Mouse (Mus musculus): Measurements from ENCODE around the gene Thap2. TPM values are rescaled to one million over a fixed set of nuclear protein-coding genes. Genes with fewer than 3 reads are reported as not detected.

Gene Thap2
- 5.5 and 5.8 TPM in 2 replicates for total RNA-seq (2015)
- 5.6 and 5.7 TPM in 2 replicates for total RNA-seq (2017)

DNA sequence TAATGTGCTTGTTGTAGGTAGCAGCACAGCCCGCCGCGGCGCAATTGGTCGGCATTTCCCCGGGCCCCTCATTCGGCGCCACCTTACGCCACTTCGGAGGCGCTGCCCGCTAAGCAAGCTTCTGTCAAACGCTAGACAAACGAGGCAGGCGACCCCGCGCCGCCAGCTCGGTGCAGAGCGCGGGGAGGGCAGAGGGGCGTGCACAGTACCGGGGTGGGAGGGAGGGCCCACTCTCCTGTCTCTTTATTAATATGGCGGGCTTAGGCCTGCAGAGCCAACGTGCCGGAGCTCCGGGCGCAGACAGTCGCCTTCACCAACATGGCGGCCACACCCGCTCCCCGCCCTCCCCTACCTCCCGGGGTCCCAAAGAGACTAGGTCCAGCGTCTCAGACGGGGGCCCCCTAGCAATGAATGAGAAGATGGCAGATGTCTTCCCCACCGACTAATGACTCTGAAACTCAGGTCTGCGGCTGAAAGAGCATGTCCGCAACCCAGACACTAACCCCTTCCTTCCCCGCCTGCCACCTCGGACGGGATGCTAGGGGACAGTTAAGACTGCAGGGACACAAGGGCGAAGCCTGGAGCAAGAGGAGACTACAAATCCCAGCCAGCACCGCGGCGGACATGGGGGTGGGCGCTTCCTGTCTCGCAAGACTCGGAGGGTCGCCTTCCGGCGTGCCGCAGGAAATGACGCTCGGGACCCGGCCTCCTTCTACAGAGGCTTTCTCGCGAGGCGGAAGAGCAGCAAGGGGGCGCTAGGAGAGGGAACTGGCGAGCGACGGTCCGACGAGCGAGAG lies at the start of gene Thap2, which contains the start of gene Zfc3h1:
TSS of gene Thap2 (minus strand) at position 223 of the 797 bp plus-strand sequence.
TSS of gene Zfc3h1 (plus strand) at position 739 of the 797 bp plus-strand sequence.
- peak; percentile 85 for ATAC-seq (ENCODE audit: poor library complexity, severe bottlenecking)

DNA sequence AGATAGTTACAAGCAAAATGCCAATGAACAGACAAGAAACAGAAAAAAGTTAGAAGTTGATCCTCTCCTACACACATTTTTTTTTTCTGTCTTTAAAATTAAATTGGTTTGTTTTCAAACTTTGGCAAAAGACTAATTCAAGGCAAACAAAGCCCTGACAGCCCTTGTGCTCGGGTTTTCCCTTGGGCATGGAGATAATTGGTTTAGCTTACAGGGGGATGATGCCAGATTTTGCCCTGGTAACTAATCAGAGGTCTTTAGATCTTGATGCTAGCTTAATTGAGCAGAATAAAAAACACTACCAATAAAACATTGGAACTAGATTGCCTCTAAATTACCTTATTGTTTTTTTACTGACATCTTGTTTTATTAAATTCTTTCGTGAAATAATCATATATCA lies 41.1 kb upstream of the Thap2 start:
- no peak for ATAC-seq (ENCODE audit: poor library complexity, severe bottlenecking)

DNA sequence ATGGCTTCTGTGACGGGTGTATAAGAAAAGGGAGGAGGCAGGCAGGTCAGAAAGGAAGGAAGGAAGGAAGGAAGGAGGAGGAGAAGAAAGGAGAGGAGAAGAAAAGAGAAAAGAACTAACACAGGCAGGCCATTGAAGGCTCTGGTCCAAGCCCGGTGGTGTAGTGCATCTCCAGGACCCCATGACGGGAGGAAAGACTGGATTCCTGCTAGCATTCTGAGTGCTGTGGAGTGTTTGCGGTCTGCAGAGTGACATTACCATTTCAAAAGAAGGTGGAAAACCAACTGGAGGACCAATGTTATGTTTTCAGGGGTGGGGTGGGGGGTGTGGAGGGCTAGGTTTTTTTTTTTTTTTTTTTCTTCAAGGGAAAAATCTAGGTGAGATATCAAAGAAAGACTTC lies 37.7 kb upstream of the Thap2 start:
- no peak for ATAC-seq (ENCODE audit: poor library complexity, severe bottlenecking)

DNA sequence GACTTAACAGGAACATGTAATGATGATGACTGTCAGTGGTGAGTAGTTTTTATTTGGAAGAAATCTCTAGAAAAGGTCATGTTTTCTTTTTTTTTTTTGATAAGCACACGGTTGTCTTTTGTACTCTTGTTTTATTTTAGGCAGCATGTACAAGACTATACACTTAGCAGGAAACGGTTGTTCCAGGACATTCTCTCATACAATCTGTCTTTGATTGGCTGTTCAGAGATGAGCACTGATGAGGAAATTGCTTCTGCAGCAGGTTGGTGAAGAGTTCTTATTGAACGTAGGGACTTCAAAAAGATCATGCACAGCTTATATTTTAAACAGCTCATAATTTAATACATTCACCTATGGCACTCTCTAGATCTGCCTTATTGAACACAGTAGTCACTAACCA lies 29.8 kb upstream of the Thap2 start:
- no peak for ATAC-seq (ENCODE audit: poor library complexity, severe bottlenecking)

DNA sequence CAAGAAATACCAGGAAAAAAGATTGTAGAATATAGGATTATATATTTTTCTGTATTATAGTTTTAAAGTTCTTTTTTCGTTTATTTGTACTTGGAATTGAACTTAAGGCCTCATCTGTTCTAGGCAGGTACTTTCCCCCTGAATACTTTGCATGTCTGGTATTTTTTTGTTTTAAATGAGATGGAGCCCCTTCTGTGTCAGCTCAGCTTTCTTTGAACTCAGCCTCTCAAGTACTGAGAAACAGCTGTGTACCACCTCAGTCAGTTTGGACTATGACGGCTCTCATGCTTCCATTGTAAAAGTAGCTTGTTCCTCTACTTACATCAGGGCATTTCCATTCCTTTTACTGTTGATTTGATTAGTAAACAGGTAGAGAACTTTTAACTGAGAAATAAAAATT lies 29.3 kb upstream of the Thap2 start:
- no peak for ATAC-seq (ENCODE audit: poor library complexity, severe bottlenecking)

DNA sequence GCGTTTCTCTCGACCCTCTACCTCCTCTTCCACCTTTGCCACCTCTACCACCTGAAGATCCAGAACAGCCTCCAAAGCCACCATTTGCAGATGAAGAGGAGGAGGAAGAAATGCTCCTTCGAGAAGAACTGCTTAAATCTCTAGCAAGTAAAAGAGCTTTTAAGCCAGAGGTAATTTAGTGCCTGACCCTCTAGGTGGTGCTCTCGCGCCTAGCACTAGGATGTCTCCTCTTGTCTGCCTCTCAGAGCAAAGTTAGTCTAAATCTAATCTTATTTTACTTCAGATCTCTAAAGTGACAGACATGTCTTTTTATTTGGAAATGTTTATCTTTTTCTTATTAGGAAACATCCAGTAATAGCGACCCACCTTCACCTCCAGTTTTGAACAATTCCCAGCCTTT lies 22.1 kb upstream of the Thap2 start:
- ATAC-seq (ENCODE audit: poor library complexity, severe bottlenecking) = peak; percentile 71

DNA sequence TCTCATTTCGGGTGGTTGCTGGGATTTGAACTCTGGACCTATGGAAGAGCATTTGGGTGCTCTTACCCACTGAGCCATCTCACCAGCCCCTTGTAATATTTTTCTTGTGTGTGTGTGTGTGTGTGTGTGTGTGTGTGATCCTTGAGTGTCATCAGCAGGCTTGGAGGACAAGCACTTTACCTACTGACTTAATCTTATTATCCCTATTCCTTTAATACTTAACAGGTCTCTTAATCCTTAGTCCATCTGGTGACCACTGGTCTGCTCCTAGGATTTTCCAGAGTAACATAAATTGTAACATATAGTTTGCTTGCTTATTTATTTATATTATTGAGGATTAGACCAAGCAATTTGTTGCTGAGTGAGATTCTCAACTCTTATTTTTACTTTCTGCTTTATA lies 7.7 kb upstream of the Thap2 start:
- no peak for ATAC-seq (ENCODE audit: poor library complexity, severe bottlenecking)

DNA sequence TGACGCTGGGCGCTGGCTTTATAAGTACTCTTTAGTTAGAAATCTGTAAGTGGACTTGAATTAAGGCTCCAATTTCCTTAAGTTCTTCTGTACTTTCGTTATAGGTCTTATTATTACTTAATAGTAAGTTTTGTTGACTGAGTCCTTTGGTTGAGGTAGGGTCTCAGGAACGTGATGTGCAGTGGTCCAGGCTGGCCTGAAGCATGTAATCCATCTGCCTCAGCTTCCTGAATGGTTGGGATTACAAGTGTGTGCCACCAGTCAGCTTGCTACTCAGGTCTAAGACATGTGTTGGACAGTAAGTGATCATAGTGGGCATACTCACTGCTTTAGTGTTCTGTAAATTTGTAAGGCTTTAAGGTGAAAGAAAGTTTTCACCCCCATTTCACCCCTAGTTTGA lies 6.8 kb upstream of the Thap2 start:
- ATAC-seq (ENCODE audit: poor library complexity, severe bottlenecking) = no peak

DNA sequence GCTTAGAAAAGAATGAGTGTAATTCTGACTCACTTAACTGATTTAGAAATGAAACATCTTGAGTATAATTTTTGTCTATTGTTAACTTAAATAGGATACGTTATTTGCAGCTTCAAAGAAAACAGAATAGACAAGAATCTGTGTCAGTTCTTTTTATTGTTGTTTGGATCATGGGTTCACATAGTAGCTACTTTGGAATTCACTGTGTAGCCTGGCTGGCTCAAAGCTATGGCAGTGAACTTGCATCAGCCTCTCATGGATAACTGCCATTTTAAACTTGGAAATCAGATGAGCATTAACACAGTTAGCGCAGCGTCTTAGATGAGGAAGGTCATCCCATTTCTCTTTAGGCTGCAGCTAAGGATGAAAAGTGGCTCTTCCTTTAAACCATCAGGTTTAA lies 3.6 kb upstream of the Thap2 start:
- no peak for ATAC-seq (ENCODE audit: poor library complexity, severe bottlenecking)

DNA sequence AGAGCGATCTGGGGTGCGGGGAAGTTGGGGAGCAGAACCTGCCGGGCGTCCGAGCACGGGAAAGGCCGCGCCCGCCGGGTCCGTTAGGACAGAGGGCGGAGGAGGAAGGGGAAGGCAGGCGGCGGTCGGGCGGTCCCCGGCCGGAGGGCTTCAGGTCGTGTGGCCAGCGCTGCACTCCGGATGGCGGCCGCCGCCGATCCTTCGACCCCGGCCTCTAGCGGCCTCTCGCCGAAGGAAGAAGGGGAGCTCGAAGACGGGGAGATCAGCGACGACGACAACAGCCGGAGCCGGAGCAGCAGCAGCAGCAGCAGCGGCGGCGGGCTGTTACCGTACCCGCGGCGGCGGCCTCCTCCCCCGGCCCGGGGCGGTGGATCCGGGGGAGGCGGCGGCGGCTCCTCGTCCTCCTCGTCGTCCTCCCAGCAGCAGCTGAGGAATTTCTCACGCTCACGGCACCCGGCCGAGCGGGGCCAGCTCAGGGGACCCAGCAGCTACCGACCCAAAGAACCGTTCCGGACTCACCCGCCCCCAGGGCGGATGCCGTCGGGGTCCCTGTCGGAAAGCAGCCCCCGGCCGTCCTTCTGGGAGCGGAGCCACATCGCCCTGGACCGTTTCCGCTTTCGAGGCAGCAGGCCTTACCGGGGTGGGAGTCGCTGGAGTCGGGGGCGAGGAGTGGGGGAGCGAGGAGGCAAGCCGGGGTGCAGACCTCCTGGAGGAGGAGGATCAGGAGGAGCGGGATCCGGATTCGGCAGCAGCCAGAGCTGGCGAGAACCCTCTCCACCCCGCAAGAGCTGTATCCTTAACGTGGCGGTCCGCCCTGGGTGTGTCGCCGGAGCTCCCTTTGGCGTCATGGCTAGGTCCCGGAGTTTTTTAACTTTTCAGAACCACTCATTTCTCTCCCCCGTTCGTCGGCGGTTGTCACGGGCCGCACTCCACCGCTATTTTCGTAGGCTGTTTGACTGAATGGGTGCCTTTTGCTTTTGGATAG lies 1.1 kb upstream of the Thap2 start:
- peak; percentile 31 for ATAC-seq (ENCODE audit: poor library complexity, severe bottlenecking)

DNA sequence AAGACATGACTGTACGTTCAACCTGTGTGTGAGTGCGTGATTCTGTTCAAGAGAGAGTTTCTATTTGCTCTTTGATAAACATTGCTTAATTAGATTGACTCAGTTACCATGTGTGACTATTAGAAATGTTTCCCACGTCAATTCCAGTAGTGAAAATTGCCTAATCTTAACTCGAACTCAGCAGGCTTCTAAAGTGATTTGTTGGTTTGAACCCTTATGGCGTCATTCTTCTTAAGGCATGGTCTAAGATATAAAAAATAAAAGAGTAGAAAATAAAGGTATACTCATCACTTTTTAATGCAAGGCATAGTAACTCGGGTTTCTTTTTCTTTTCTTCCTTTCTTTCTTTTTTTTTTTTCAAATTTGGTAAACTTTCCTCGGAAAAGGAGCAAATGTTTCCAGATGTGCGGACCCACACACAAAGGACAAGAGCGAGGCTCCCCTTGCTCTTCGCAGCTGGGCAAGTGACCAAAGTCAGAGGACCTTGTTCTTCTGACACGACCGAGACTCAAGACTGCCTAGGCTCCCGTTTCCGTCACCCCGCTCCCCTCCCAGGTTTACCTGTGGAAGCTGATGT lies 511 bp downstream of the Thap2 start:
- ATAC-seq (ENCODE audit: poor library complexity, severe bottlenecking) = no peak

DNA sequence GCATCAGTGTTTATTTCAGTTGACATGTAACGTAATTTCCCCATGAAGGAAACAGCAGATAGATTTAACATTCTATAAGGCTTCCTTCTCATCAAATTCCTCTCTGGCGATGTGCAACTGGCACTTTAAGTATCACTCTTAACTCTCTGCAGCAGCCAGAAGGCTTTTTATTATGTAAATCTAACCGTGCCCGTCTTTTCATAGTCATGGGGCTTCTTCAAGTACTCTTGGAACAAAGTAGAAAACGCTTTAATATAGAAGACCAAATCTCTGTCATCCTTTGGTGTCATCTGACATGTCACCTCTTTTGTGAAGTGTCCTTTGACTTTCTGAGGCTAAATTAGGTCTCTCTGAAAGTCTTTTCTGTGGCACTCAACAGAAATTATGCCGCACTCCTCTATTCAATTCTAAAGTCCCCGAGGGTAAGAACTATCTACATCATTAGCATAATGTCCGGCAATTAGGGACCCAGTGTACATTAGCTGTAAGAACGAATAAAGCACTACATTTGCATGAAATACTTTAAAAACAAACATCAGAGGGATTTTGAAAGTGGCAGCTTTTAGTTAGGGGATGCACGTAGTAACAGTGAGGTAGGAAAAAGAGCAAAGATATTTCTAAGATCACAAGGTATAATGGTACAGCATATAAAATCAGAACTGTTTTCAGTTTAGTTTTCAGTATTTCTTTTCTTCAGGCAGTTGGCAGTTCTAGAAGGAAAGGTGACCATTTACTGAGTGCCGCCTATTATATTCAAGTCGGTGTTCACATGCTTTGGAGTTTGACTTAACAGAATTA lies 1.2 kb downstream of the Thap2 start:
- no peak for ATAC-seq (ENCODE audit: poor library complexity, severe bottlenecking)

DNA sequence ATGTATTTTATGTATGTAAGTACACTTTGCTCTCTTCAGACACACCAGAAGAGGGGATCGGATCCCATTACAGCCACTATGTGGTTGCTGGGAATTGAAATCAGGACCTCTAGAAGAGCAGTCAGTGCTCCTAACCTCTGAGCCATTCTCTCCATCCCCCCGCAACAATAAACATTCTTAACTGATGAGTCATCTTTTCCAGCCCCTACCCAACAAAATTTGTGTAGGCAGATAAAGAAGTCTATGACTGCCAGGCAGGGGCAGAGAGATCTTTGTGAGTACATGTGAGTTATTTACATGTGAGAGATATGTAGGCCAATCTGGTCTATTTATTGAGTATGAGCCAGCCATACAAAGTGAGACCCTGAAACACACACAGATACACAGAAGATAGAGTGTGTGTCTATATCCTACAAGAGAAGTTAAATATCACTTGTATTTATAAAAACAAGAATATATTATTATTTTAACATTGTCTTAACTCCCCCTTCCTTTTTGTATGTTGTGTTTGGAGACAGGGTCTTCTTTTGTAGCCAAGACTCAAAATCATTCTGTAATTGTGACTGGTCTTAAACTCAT lies 2.6 kb downstream of the Thap2 start:
- no peak for ATAC-seq (ENCODE audit: poor library complexity, severe bottlenecking)

DNA sequence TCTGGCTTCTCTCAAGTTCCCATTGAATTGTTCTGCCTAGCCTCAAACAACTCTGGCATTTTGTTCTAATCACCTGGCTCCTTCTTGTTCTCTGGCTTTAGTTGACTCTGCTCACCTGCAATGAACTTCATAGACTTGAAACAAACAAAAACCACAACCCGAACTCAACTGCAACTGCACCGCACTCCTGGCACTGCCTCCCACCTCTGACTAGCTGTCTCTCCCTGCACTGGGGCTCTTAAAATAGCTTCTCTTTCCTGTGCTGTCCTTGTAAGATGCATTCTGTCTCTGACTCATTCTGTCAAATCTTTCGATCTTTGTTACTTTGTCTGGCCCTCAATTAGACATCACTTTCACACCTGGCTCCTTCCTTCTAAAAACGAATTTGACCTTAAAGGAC lies 21.1 kb downstream of the Thap2 start:
- ATAC-seq (ENCODE audit: poor library complexity, severe bottlenecking) = no peak

DNA sequence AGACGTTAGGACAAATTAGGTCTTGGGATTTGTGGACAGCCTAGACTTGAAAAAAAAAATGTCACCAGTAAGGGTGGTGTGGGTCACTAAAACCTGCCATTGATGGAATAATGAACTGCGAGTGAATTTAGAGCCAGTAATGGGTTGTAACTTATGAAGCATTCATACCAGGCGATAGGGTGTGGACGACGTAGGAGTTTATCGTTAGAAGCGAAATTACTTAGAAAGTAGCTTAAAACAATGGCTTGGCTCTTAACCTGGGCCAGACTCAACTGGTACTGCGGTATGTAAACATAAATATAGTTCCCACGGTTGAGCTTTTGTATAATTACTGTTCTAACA lies 21.6 kb downstream of the Thap2 start:
- ATAC-seq (ENCODE audit: poor library complexity, severe bottlenecking) = peak; percentile 15

DNA sequence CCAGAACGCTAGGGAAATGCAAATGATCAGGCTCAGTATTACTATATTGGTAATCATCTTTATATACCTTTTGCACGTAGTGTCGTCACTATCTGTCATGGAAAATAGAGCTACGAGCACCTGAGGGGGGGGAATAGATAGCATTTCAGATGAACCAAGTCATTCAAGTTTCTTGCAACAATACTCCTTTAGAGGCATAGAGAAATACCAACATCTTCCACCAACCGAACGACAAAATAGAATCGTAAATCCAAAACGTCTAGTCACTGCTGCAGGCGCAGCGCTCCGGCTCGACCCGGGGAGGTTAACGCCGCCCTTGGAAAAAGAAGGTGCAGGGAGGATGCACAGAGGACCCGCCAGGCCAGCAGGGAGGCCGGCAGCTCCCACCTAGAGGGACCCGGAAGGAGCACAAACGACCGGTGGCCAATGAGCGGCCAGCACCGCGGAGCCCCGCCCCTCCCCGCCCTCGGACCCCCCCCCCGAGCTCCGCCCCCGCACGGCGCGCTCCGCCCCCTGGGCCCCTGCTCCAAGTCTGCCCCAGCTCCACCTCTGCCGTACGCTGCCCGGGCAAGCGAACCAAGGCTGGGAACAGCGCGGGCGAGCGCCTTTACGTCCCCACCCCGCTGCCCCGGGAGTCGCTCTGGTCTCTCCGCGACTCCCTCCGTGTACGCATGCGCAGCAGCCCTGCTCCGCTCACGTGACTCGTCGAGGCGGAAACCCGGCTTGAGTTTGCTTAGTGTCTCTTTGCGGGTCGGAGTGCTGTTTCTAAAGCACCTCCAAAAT lies 22.2 kb downstream of the Thap2 start, which contains the start of gene Tmem19:
TSS of gene Tmem19 (minus strand) at position 662 of the 783 bp plus-strand sequence.
- ATAC-seq (ENCODE audit: poor library complexity, severe bottlenecking) = peak; percentile 95

DNA sequence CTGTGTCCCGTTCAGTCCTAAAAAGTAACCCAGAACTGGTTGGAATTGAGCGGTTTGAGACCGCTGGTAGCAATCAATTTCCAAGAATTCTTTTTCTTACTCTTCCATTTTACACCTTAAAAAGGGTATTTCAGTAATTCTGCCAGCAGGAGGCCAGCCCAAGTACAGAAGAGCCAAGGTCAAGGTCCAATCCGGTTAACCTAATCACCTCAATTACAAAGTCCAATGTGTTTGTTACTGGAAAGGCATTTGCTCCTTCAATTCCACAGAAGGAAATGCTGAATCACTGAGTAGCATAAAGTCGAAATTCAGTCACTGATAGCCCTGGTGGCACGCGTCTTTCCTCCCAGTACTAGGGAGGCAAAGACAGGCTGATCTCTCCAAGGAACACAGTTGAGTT lies 25.2 kb downstream of the Thap2 start:
- ATAC-seq (ENCODE audit: poor library complexity, severe bottlenecking) = no peak

DNA sequence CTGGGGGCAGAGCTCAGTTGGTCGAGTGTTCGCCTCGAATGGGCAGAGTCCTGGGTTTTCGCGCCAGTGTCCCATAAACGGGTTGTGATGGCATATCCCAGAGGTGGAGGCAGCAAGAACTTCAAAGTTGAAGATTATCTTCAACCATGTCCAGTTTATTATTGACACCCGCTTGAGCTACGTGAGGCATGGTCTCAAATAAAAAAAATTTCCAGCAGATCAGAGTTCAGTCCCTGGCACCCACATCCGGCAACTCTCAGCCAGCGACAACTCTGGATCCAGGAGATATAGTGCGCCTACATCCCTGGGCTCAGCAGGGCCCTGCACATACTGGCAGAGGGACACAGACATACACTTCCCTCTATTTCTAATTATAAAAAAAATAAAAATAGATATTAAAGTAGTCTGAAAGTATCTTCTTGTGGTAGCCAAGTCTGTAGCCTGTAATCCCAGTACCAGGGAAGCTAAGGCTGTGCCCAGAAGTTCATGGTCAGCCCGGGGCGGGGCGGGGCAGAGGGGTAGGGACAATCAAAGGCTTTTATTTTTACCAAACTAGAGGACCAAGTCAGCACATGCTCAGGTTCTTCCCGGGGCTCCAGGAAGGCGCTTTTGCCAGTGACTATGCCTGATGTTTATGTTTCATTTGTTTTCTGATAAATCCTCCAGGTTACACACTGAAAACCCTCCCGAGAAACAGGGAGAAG lies 25.9 kb downstream of the Thap2 start:
- no peak for ATAC-seq (ENCODE audit: poor library complexity, severe bottlenecking)

DNA sequence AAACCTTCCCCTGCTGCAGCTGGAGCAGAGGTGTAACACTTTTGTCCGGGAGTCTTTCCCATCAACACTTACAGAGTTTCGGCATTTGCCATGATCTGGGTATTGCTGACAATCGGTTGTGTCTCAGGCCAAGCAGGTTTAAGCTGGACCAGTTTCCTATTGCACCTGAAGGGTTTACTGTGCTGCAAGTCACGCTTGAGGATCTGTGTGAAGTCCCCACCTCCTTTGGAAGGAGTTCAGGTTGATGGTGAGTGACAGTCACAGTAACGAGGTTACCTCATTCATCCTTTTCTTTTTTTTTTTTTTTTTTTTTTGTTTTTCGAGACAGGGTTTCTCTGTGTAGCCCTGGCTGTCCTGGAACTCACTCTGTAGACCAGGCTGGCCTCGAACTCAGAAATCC lies 28.1 kb downstream of the Thap2 start:
- no peak for ATAC-seq (ENCODE audit: poor library complexity, severe bottlenecking)
